Mouse (Mus musculus) gastrocnemius, postnatal 4 days (tissue): ENCODE measurements around the gene Lcn5. TPM values are rescaled to one million over a fixed set of nuclear protein-coding genes. Genes with fewer than 3 reads are reported as not detected.

Experiments used
- DNase-seq, 2 experiments: peaks; one replicate each; pipeline ENCODE4 v3.0.0; 2021 to 2022; ENCODE audit warnings: low spot score in 2 of 2, mixed read lengths in 2 of 2
- long read RNA-seq, 2 experiments: library from polyadenylated mRNA; stranded (forward); transcript quantifications; one replicate each; pipeline ENCODE4 v2.0.0; 2021
- total RNA-seq, 2 experiments: library from RNA; stranded (reverse); gene quantifications; 2 replicates each; pipeline ENCODE4 v1.2.3; 2021

The Lcn5 gene
- not detected for total RNA-seq
- long read RNA-seq, experiment 1 = 0 reads
- long read RNA-seq, experiment 2 = 0 reads

DNA sequence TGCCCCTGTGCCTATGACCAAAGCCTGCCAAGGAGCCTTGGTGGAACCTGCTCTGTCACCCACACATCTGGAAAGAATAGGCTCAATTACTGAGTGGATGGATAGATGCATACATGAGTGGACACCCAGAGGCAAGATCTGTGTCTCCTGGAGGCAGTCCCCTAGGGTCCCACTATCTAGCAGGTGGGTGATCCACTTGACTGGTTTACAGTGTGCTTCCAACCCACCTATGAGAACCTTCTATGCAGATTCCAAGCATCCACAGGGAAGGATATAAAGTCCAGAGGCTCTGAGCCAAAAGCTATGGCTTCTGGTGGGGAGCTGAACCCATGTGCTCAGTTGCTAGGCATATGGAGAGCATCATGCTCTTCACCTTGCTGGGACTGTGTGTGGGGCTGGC, at the start of gene Lcn5:
Gene Lcn5 (plus strand): TSS at position 301 of the 400 bp plus-strand sequence.
- no peak for DNase-seq

- no peak for DNase-seq
Measured at GRCm38 (mm10) chr2:25608671-25609070, 49.1 kb upstream of the Lcn5 start.

- no peak for DNase-seq
Measured at GRCm38 (mm10) chr2:25616398-25616797, 41.4 kb upstream of the Lcn5 start.

GRCm38 (mm10) chr2:25617578-25617977, 40.2 kb upstream of the Lcn5 start, which contains the start of gene Ccdc183:
Gene Ccdc183, minus strand, starts transcription at chr2:25617678.
- DNase-seq = no peak

DNA sequence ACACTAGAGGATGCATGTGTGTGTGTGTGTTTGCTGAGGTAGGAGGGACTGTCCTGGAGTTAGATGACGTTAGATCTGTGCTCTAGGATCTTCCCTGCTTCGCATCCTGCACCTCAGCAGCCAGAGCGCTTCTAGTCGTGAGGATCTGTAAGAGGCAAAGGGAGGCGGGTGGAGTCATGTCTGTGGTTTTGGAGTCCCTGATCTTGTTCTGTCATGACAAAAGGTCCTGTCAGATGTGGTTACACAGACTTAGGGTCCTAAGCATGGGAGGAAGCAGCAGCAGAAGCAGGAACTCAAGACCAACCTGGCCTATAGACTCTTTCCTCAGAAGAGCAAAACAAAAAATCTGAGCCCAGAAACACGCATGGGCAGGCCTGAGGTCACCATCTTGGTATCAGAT, 37.4 kb upstream of the Lcn5 start:
- DNase-seq = no peak

- DNase-seq = no peak
Measured at GRCm38 (mm10) chr2:25620852-25621228, 36.9 kb upstream of the Lcn5 start.

DNA sequence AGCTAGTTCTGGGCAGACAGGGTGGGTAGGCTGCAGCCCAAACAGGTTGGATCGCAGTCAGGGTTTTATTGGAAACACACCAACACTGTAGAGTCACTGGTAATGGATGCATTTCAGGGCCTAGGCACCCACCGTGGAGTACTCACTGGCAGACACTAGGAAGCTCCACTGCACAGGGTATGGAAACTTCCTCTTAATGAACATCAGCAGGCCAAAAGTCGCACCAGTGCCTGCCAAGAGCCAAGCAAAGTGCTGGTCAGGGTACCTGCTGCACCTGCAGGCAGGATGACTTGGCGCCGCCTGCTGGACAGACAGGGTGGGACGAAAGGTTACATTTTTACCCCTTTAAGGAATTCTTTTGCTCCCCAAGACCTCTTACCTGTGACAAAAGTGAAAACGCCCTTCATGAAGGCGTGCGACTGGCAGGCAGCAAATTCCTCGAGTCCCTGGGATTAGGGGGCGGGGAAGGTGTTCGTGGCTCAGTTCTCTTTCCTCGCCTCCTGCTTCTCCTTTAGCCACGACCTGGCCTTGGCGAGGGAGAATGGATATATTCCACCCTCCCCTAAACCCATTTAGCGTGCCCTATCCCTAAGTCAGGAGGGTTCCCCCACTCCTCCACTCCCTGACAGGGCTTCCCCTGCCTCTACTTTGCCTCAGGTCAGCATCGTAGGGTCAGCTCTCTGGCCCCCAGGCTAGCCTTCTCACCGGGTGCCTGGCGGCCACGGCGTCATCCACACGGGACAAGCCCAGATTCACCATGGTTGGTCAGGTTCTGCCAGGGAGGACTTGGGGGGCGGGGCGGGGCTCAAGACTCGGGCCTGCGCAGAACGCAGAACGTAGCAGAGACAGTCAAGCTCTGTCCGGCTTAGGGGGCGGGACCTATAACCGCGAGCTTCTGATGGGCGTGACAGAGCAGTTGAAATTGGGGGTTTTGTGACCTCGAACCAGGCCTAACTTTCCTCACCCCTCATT, 36.2 kb upstream of the Lcn5 start, which contains the start of gene Tmem141:
Gene Tmem141 (minus strand): TSS at position 777 of the 972 bp plus-strand sequence.
- DNase-seq = peak; percentile 67 to 83

- no peak for DNase-seq
Measured at GRCm38 (mm10) chr2:25625986-25626385, 31.8 kb upstream of the Lcn5 start.

GRCm38 (mm10) chr2:25627811-25628210, 29.9 kb upstream of the Lcn5 start, which contains the start of gene Fcna:
Gene Fcna, minus strand, starts transcription at chr2:25628030.
- DNase-seq = no peak

DNA sequence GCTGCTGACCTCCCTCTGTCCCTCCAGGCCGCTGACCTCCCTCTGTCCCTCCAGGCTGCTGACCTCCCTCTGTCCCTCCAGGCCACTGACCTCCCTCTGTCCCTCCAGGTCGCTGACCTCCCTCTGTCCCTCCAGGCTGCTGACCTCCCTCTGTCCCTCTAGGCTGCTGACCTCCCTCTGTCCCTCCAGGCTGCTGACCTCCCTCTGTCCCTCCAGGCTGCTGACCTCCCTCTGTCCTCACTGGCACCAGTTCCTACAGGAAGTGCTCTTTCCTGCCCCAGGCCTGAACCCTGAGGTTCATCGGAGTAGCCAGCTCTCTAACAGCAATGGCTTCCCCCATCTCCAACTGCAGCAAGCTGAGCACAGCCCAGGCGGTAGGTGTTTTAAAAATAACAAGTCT, 29.0 kb upstream of the Lcn5 start:
- no peak for DNase-seq

- no peak for DNase-seq
Measured at GRCm38 (mm10) chr2:25633616-25634015, 24.1 kb upstream of the Lcn5 start.

DNA sequence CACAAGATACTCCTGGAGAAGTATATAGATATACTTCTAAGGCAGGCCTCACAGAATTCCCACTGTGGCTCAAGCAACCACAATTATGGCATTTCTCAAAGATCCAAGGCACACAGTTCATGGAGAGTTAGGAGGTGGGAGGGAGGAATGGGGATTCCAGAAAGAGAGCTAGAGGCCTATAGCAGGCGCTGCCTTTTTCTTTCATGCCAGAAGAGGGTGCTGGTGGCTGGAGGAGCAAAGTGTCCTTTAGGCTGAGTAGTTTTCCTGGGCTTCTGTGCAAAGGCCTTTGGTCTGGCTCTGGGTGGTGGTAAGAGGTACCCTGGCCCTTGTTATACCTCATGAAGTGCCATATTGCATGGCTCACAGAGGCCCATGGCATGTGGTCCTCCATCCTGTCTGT, 23.7 kb upstream of the Lcn5 start:
- DNase-seq = no peak

GRCm38 (mm10) chr2:25639890-25640289, 17.9 kb upstream of the Lcn5 start:
- peak in 1 of 2 experiments; percentile 43 for DNase-seq

DNA sequence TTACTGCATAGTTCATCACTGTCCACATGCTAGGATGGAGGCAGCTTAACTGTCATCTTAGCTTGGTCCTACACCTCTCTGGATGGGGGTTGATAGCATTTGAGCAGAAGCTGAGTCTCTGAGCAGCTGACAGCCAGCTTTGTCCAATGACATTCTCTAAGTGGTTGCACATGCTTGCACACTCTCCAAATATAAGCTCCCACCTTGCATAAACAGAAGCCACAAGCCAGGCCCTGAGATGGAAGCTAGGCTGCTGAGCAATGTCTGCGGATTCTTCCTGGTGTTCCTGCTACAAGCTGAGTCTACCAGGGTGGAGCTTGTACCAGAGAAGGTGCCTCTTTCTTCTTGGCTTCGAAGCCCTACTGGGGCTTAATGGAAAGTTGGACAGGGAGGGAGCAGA, 4.8 kb upstream of the Lcn5 start, which contains the start of gene Lcn8:
Gene Lcn8 (plus strand): TSS at position 219 of the 400 bp plus-strand sequence.
- DNase-seq = no peak

DNA sequence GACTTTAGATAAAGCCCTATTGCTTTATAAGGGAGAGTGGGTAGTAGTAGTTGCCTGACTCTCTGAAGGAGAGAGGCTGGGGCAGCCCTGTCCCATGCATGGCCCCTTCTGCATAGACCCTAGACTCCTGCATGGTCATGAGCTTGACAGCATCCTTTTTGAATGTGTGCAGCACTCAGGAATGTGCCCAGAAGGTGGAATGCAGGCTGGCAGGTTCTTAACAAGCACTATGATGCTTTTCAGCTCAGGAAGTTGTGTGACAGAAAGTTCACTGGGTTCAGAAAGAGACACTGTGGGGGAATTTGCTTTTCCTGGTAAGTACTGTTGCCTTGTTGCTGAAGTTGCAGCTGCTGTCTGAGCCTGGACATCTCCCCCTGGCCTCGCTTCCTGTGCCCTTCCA, 3.2 kb upstream of the Lcn5 start:
- DNase-seq = no peak

GRCm38 (mm10) chr2:25656691-25657090, 1.1 kb upstream of the Lcn5 start:
- no peak for DNase-seq

GRCm38 (mm10) chr2:25657246-25657645, 506 bp upstream of the Lcn5 start:
- no peak for DNase-seq

- DNase-seq = no peak
Measured at GRCm38 (mm10) chr2:25660279-25660678, 2.5 kb downstream of the Lcn5 start.

GRCm38 (mm10) chr2:25661245-25661970, 3.7 kb downstream of the Lcn5 start:
- no peak for DNase-seq

DNA sequence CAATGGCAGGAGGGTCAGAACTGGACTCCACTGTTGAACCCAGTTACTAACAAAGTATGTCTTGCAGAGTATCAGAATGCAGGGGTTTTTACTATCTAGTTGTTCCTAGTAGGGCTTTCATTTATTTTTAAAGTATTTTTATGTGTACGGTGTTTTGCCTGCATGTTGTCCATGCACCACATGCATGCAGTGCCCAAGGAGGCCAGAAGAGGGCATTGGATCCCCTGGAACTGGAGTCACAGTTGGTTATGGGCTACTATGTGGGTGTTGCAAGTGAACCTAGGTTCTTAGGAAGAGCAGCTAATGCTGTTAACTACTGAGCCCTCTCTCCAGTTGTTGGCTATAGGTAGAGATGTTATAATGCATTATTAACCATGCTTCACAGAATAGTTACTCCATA, 5.8 kb downstream of the Lcn5 start:
- DNase-seq = peak in 1 of 2 experiments; percentile 38

DNA sequence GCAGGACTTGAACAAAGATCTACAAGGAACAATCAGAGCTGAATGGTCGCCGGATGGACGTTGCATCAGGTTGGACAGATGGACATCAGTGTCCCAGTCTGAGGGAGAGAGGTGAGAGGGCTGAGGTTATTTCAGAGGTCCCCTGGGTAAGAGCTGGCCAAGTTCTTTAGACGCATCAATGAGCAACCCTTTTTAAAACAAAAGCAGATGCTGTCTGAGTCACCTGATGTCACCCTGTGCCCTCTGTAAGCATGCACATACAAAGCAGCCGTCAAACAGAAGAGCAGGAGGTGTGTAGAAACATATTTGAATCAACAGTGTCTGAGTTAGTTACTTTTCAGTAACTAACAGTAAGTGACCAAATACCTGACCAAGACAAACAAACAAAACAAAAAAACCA, 6.4 kb downstream of the Lcn5 start:
- DNase-seq = no peak

- no peak for DNase-seq
Measured at GRCm38 (mm10) chr2:25666516-25666915, 8.8 kb downstream of the Lcn5 start.
